Mouse (Mus musculus) adrenal gland, adult 2 months (tissue): ENCODE results near the gene Oaz1. TPM values are rescaled to one million over a fixed set of nuclear protein-coding genes. Genes with fewer than 3 reads are reported as not detected.
"Not testable (repeated sequence)": the region's sequence is repeated elsewhere in the genome, so short reads cannot be mapped to it uniquely, and the experiment has no call there.

ENCODE experiments used
- DNase-seq: peaks from one replicate; pipeline ENCODE4 v3.0.0; 2021
- polyA plus RNA-seq: library from polyadenylated mRNA; depleted of rRNA; stranded (reverse); fragments of >200 nt; gene quantifications from 2 replicates; pipeline ENCODE4 v1.2.3, GENCODE M21; 2012
- total RNA-seq, 2 experiments: library from RNA; stranded (reverse); gene quantifications; 2 replicates each; pipeline ENCODE4 v1.2.3; 2021

Gene Oaz1
- total and polyA plus RNA-seq, 3 experiments, result 780 to 1,168 (median 923) TPM

- no peak for DNase-seq
Measured at GRCm38 (mm10) chr10:80802204-80802912, 24.1 kb upstream of the Oaz1 start.

- no peak for DNase-seq
Measured at GRCm38 (mm10) chr10:80802996-80803395, 23.5 kb upstream of the Oaz1 start.

DNA sequence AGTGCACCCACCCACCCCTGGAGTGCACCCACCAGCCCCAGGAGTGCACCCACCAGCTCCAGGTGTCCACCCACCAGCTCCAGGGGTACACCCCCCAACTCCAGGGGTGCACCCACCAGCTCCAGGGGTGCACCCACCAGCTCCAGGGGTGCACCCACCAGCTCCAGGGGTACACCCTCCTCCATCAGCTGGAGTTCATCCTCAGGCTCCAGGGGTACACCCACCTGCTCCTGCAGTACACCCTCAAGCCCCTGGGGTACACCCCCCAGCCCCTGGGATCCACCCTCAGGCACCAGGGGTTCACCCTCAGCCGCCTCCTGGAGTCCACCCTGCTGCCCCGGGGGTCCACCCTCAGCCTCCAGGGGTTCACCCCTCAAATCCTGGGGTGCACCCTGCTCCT, 22.1 kb upstream of the Oaz1 start:
- no peak for DNase-seq

DNA sequence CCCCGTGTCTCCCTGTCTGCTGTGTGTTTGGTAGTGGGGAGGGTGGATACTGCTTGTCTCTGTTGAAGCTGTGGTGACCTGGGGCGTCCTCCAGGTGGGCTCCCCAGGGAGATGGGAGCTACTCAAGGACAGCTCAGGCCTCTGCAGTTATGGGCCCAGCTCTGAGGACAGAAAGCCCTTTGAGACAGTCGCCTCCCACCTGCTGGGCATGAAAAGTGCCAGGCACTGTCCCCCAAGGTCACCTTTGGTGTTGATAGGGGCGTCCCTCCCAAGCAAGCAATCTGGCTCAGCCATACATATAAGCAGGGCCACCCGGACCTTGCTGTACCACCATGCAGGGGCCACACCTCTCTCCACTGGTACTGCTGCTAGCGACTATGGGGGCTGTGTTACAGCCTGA, 21.5 kb upstream of the Oaz1 start, which contains the start of gene Amh:
Gene Amh (plus strand): TSS at position 328 of the 400 bp plus-strand sequence.
- DNase-seq, result no peak

- DNase-seq, result no peak
Measured at GRCm38 (mm10) chr10:80805322-80805721, 21.1 kb upstream of the Oaz1 start.

DNA sequence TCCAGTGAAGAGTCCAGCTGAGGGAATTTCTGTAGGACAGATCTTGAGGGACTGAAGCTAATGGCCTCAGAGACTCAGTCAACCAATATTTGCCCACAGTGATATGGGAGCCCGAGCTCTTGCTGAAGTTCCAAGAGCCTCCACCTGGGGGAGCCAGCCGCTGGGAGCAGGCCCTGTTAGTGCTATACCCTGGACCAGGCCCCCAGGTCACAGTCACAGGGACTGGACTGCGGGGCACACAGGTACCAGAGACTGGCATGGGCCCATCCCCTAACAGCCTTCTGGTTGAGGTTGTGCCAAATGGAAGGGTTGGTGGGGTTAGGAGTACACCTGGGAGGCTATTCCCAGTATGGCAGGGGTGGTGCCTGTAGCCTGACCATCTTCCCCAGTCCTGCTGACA, 20.5 kb upstream of the Oaz1 start:
- peak; percentile 82 for DNase-seq

DNA sequence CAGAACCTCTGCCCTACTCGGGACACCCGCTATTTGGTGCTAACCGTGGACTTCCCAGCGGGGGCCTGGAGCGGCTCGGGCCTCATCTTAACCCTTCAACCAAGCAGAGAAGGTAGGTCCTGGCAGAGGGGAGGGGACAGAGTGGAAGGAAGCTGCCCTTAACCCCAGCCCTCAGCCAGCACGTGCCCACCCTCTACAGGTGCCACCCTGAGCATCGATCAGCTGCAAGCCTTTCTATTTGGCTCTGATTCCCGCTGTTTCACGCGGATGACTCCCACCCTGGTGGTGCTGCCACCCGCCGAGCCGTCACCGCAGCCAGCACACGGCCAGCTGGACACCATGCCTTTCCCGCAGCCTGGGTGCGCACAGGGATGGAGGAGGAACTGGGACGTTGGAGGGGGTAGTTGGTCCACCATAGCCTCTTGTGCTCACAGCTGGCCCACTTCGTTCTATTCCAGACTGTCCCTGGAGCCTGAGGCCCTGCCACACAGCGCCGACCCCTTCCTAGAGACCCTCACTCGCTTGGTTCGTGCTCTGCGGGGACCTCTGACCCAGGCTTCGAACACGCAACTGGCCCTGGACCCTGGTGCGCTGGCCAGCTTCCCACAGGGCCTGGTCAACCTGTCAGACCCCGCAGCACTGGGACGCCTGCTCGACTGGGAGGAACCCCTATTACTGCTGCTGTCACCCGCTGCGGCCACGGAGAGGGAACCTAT, 20.0 kb upstream of the Oaz1 start:
- no peak for DNase-seq

GRCm38 (mm10) chr10:80807057-80807627, 19.3 kb upstream of the Oaz1 start:
- DNase-seq, result peak; percentile 89

DNA sequence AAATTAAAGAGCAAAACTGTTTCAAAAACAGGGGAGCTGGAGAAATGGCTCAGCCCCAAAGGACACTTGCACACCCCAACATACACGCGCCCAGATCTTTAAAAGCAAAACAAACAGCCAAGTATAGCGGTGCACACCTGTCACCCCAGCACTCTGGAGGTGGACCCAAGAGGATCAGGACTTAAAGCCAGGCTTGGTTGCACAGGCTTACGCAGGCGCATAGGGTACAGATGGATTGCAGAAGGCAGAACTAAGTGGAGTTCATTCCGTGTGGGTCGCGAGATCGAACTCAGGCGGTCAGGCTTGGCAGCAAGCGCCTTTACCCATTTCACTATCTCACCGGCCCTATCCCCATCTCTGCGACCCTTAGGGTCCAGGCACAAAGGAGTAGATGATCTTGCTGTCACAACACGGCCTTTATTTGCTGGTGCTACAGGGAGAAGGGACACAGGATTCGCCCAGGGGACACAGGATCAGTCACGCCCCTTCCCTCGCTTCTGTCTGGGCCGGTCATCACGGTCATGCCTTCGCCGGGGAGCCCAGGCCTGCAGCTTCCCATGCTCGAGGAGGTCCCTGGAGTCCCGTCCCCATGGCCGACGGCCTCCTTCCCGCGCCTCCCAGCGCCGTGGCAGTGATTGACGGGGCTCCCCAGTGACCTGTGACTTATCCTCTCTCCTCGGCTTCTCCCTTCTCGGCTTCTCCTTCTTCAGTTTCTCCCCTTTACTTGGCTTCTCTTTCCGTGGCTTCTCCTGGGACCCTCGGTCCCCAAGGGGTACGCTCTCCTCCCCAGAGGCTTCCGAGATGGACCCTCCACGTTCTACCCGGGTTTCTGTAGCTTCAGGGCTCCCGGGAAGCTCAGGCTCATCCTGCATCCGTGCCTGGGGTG, 18.1 kb upstream of the Oaz1 start:
- no peak for DNase-seq

GRCm38 (mm10) chr10:80808985-80809632, 17.3 kb upstream of the Oaz1 start:
- no peak for DNase-seq

GRCm38 (mm10) chr10:80810084-80810483, 16.4 kb upstream of the Oaz1 start:
- DNase-seq, result peak; percentile 86

GRCm38 (mm10) chr10:80812391-80813041, 13.9 kb upstream of the Oaz1 start:
- DNase-seq, result peak; percentile 80

DNA sequence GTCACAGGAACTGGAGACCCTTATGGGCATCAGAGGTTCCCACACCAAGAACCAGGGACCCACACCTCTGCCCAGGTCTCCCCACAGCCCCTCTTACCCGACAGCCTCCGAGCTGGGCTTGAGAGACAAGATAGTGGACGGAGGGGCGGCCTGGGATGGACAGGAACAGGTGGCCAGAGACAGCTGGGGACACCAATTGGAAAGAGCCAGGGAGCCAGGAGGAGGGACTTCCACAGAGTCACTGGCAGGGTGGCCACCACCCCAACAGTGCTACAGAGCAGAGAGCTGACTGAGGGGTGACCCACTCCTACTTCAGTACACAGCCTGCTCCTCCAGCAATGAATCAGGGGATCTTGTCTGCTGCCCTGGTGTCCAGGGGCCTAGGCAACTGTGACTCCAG, 13.1 kb upstream of the Oaz1 start, which contains the start of gene Jsrp1:
Gene Jsrp1 (minus strand): TSS at position 133 of the 400 bp plus-strand sequence.
- DNase-seq, result no peak

DNA sequence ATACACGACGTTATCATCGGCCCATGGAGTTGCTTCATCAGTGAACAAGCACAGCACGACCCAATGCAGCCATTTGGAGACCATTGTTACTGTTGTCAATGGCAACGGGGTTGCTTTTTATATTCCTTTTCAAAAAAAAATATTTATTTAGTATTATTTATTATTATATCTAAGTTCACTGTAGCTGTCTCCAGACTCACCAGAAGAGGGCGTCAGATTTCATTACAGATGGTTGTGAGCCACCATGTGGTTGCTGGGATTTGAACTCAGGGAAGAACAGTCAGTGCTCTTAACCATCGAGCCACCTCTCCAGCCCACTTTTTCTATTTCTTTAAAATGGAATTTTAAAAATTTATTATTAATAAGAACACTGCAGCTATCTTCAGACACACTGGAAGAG, 11.7 kb upstream of the Oaz1 start:
- no peak for DNase-seq

GRCm38 (mm10) chr10:80816303-80816702, 10.2 kb upstream of the Oaz1 start:
- DNase-seq, result not testable (repeated sequence)

DNA sequence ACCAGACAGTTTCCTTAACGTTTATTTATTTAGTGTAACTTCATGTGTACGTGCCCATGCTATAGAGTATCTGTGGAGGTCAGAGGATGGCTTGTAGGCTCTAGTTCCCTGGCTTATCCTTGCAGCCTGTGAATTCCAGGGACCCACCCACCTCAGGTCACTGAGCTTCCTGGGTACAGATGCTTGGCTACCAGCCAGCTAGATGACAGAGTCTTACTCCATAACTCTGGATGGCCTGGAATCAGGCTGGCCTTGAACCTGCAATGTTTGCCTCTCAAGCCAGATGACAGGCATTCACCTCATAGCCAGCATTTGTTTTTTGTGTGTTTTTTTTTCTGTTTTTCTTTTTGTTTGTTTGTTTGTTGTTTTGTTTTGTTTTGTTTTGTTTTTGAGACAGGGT, 9.3 kb upstream of the Oaz1 start:
- DNase-seq, result no peak

GRCm38 (mm10) chr10:80817955-80818354, 8.5 kb upstream of the Oaz1 start:
- DNase-seq, result not testable (repeated sequence)

DNA sequence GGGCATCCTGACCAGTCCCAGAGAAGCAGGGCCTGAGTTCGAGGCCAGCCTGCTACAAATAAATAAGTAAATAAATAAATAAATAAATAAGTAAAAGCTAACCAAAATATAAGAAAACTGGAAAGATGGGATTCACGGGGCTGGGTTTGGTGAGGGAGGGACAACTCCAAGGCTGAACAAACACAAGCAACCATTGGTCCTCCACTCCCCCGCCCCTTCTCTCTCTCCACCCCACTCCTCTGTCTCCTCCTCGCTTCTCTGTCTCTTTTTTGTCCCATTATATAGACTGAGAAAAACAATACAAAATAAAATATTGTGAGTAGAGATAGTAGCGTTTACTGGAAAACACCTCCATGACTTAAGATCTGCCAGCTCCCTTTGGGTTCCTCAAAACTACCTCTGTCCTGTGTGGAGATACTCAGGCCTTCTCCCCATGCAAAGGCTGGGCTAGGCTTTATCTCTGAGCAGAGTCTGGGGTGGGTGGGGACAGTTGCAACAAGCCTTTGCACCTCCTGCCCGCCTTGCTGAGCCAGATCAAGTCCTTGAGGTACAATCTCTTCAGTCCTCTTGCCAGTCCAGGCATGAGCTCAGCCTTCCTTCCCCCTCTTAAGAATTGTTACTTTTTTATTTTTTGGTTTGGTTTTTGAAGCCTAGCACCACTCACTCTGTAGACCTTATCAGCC, 7.7 kb upstream of the Oaz1 start:
- DNase-seq, result no peak

- DNase-seq, result no peak
Measured at GRCm38 (mm10) chr10:80819406-80819805, 7.0 kb upstream of the Oaz1 start.

- no peak for DNase-seq
Measured at GRCm38 (mm10) chr10:80821991-80822390, 4.5 kb upstream of the Oaz1 start.
